Mouse (Mus musculus): ENCODE measurements around the gene Hps5. TPM values are rescaled to one million over a fixed set of nuclear protein-coding genes. Genes with fewer than 3 reads are reported as not detected.
"Not testable (repeated sequence)": the region's sequence is repeated elsewhere in the genome, so short reads cannot be mapped to it uniquely, and the experiment has no call there.

Gene Hps5
- polyA plus RNA-seq, 1 experiment from 2014 or later = 13.7 TPM

GRCm38 (mm10) chr7:46836357-46836756 lies 40.5 kb upstream of the Hps5 start:
- H3K27ac ChIP-seq = no peak overlapping the region
- WGBS = 81% methylated on average over 5 of the region's 5 CpGs
- no peaks in the 10 kb centered on the region for H3K36me3 ChIP-seq (replicated peaks)
- H3K9me3 ChIP-seq = no peaks in the 10 kb centered on the region
- peaks cover 21% of the 10 kb centered on the region for H3K4me1 ChIP-seq
- no peaks in the 10 kb centered on the region for H3K27me3 ChIP-seq (replicated peaks)
- H3K4me2 ChIP-seq = no peak overlapping the region
- H3K4me3 ChIP-seq = no peak overlapping the region
- ATAC-seq (replicated peaks) = no peak
- no peak overlapping the region for H3K9ac ChIP-seq

- Histone ChIP-seq H3K4me1 (peaks cover 21% of the 10 kb centered on the region), H3K27me3 (replicated peaks) (no peaks in the 10 kb centered on the region), H3K27ac (no peak overlapping the region), H3K9me3 (no peaks in the 10 kb centered on the region), H3K9ac (no peak overlapping the region), H3K4me3 (no peak overlapping the region), H3K36me3 (replicated peaks) (no peaks in the 10 kb centered on the region), H3K4me2 (no peak overlapping the region)
- ATAC-seq (replicated peaks) = no peak
- 23% methylated on average over 14 of the region's 14 CpGs for WGBS
These were observed 39.2 kb upstream of the Hps5 start for GRCm38 (mm10) chr7:46834994-46835610.

- 88% methylated on average over 7 of the region's 7 CpGs for WGBS
- Histone ChIP-seq H3K4me1 (peaks cover 13% of the 10 kb centered on the region), H3K4me2 (no peak overlapping the region), H3K9me3 (no peaks in the 10 kb centered on the region), H3K4me3 (no peak overlapping the region), H3K27me3 (replicated peaks) (no peaks in the 10 kb centered on the region), H3K27ac (no peak overlapping the region), H3K36me3 (replicated peaks) (no peaks in the 10 kb centered on the region), H3K9ac (no peak overlapping the region)
- ATAC-seq (replicated peaks) = no peak
These were observed 37.9 kb upstream of the Hps5 start for GRCm38 (mm10) chr7:46833670-46834255.

GRCm38 (mm10) chr7:46833266-46833665 lies 37.4 kb upstream of the Hps5 start:
- no peak for ATAC-seq (replicated peaks)
- no peak overlapping the region for H3K4me2 ChIP-seq
- 78% methylated on average over 6 of the region's 6 CpGs for WGBS
- no peak overlapping the region for H3K27ac ChIP-seq
- no peak overlapping the region for H3K9ac ChIP-seq
- H3K27me3 ChIP-seq (replicated peaks) = no peaks in the 10 kb centered on the region
- H3K4me3 ChIP-seq = no peak overlapping the region
- no peaks in the 10 kb centered on the region for H3K9me3 ChIP-seq
- peaks cover 8% of the 10 kb centered on the region; the same call in 1 of the 2 replicates for H3K4me1 ChIP-seq
- no peaks in the 10 kb centered on the region for H3K36me3 ChIP-seq (replicated peaks)

- not testable (repeated sequence) for H3K27me3 ChIP-seq (replicated peaks); H3K27ac ChIP-seq; H3K36me3 ChIP-seq (replicated peaks); ATAC-seq (replicated peaks); H3K4me3 ChIP-seq; H3K9me3 ChIP-seq; H3K4me2 ChIP-seq; H3K4me1 ChIP-seq; H3K9ac ChIP-seq
- 94% methylated on average over 11 of the region's 11 CpGs for WGBS
These were observed 36.4 kb upstream of the Hps5 start for GRCm38 (mm10) chr7:46832112-46832810.

GRCm38 (mm10) chr7:46831693-46832092 lies 35.8 kb upstream of the Hps5 start:
- no peak overlapping the region for H3K9ac ChIP-seq

GRCm38 (mm10) chr7:46830799-46831590 lies 35.1 kb upstream of the Hps5 start:
- H3K27me3 ChIP-seq (replicated peaks) = no peaks in the 10 kb centered on the region
- H3K9ac ChIP-seq = no peak overlapping the region
- no peaks in the 10 kb centered on the region for H3K36me3 ChIP-seq (replicated peaks)
- no peaks in the 10 kb centered on the region for H3K9me3 ChIP-seq
- H3K4me2 ChIP-seq = no peak overlapping the region
- H3K4me3 ChIP-seq = no peak overlapping the region
- ATAC-seq (replicated peaks) = no peak
- H3K4me1 ChIP-seq = peaks cover 4% of the 10 kb centered on the region; the same call in 1 of the 2 replicates
- no peak overlapping the region for H3K27ac ChIP-seq
- 63% methylated on average over 13 of the region's 13 CpGs for WGBS

More at GRCm38 (mm10) chr7:46831693-46832092, 35.8 kb upstream of the Hps5 start:
- WGBS = 83% methylated on average over 8 of the region's 8 CpGs
- no peak for ATAC-seq (replicated peaks)
- H3K4me3 ChIP-seq = no peak overlapping the region
- no peak overlapping the region for H3K27ac ChIP-seq
- peaks cover 4% of the 10 kb centered on the region; the same call in 1 of the 2 replicates for H3K4me1 ChIP-seq
- no peaks in the 10 kb centered on the region for H3K36me3 ChIP-seq (replicated peaks)
- no peaks in the 10 kb centered on the region for H3K9me3 ChIP-seq
- no peak overlapping the region for H3K4me2 ChIP-seq
- no peaks in the 10 kb centered on the region for H3K27me3 ChIP-seq (replicated peaks)

- H3K9ac ChIP-seq = no peak overlapping the region
- no peaks in the 10 kb centered on the region for H3K27me3 ChIP-seq (replicated peaks)
- H3K27ac ChIP-seq = no peak overlapping the region
- H3K4me1 ChIP-seq = no peaks in the 10 kb centered on the region
- H3K4me3 ChIP-seq = no peak overlapping the region
- no peak for ATAC-seq (replicated peaks)
- no peaks in the 10 kb centered on the region for H3K9me3 ChIP-seq
- no peak overlapping the region for H3K4me2 ChIP-seq
- H3K36me3 ChIP-seq (replicated peaks) = no peaks in the 10 kb centered on the region
- WGBS = 93% methylated on average over 12 of the region's 12 CpGs
These were observed 34.0 kb upstream of the Hps5 start for GRCm38 (mm10) chr7:46829911-46830310.

- Histone ChIP-seq H3K9ac (no peak overlapping the region), H3K4me1 (no peaks in the 10 kb centered on the region), H3K9me3 (no peaks in the 10 kb centered on the region), H3K4me3 (no peak overlapping the region), H3K27me3 (replicated peaks) (no peaks in the 10 kb centered on the region), H3K4me2 (no peak overlapping the region), H3K36me3 (replicated peaks) (peaks cover 13% of the 10 kb centered on the region), H3K27ac (no peak overlapping the region)
- WGBS = 93% methylated on average over 2 of the region's 2 CpGs
- ATAC-seq (replicated peaks) = no peak
These were observed 31.9 kb upstream of the Hps5 start for GRCm38 (mm10) chr7:46827803-46828184.

- Histone ChIP-seq H3K4me1 (no peaks in the 10 kb centered on the region), H3K9ac (no peak overlapping the region), H3K27ac (no peak overlapping the region), H3K36me3 (replicated peaks) (peaks cover 14% of the 10 kb centered on the region), H3K9me3 (no peaks in the 10 kb centered on the region), H3K4me3 (no peak overlapping the region), H3K4me2 (no peak overlapping the region), H3K27me3 (replicated peaks) (no peaks in the 10 kb centered on the region)
- ATAC-seq (replicated peaks) = no peak
- WGBS = 80% methylated on average over 20 of the region's 20 CpGs
These were observed 31.4 kb upstream of the Hps5 start for GRCm38 (mm10) chr7:46827046-46827802.

GRCm38 (mm10) chr7:46820876-46821632 lies 25.2 kb upstream of the Hps5 start:
- H3K9ac ChIP-seq; H3K27ac ChIP-seq; H3K27me3 ChIP-seq (replicated peaks); ATAC-seq (replicated peaks); H3K4me2 ChIP-seq; H3K9me3 ChIP-seq; H3K4me3 ChIP-seq; H3K4me1 ChIP-seq: not testable (repeated sequence)
- 92% methylated on average over 15 of the region's 15 CpGs for WGBS
- H3K36me3 ChIP-seq (replicated peaks) = peaks cover 53% of the 10 kb centered on the region
